Mouse (Mus musculus): ENCODE data around the gene Olfr733. TPM values are rescaled to one million over a fixed set of nuclear protein-coding genes. Genes with fewer than 3 reads are reported as not detected.

Gene Olfr733
- not detected for total RNA-seq (2022)

GRCm38 (mm10) chr14:50301422-50301821 lies at the start of gene Olfr733:
Olfr733 (minus strand) TSS chr14:50301522.
- no peak for DNase-seq (ENCODE audit: low spot score)

GRCm38 (mm10) chr14:50348796-50349195 lies 47.5 kb upstream of the Olfr733 start, which contains the start of gene Olfr735:
Olfr735 (minus strand) TSS chr14:50348872.
- DNase-seq (ENCODE audit: low spot score), result no peak

GRCm38 (mm10) chr14:50326661-50327060 lies 25.3 kb upstream of the Olfr733 start, which contains the start of gene Olfr734:
Olfr734 (minus strand) TSS chr14:50326761.
- no peak for DNase-seq (ENCODE audit: low spot score)

- no peak for DNase-seq (ENCODE audit: low spot score)
Measured at GRCm38 (mm10) chr14:50284106-50284505, 17.2 kb downstream of the Olfr733 start, which contains the start of gene Olfr732. Olfr732 (minus strand) TSS chr14:50284206.

Other genes with a start within 250 kb of the Olfr733 start
- gene Olfr726, start 210.6 kb downstream of the Olfr733 start, total RNA-seq (2022), result not detected
- not detected for gene Olfr727, start 178.3 kb downstream of the Olfr733 start, total RNA-seq (2022)
- not detected for gene Olfr728, start 158.8 kb downstream of the Olfr733 start, total RNA-seq (2022)
- gene Olfr729, start 148.6 kb downstream of the Olfr733 start, total RNA-seq (2022), result not detected
- not detected for gene Olfr730, start 113.3 kb downstream of the Olfr733 start, total RNA-seq (2022)
- gene Olfr731, start 59.7 kb downstream of the Olfr733 start, total RNA-seq (2022), result not detected
- not detected for gene Olfr732, start 17.3 kb downstream of the Olfr733 start, total RNA-seq (2022)
- not detected for gene Olfr734, start 25.2 kb upstream of the Olfr733 start, total RNA-seq (2022)
- not detected for gene Olfr735, start 47.4 kb upstream of the Olfr733 start, total RNA-seq (2022)
- under 1 TPM in 2 of 4 experiments, not detected in 2; 0.09 to 0.13 TPM for gene Tlr11, start 56.4 kb upstream of the Olfr733 start, total RNA-seq (2022)
- gene Olfr736, start 79.6 kb upstream of the Olfr733 start, total RNA-seq (2022), result not detected
- not detected for gene Olfr738, start 106.0 kb upstream of the Olfr733 start, total RNA-seq (2022)
- gene Olfr739, start 117.1 kb upstream of the Olfr733 start, total RNA-seq (2022), result not detected
- gene Olfr740, start 144.0 kb upstream of the Olfr733 start, total RNA-seq (2022), result not detected
- not detected for gene Olfr741, start 171.2 kb upstream of the Olfr733 start, total RNA-seq (2022)
- gene Olfr742, start 202.1 kb upstream of the Olfr733 start, total RNA-seq (2022), result not detected
- gene Olfr743, start 220.3 kb upstream of the Olfr733 start, total RNA-seq (2022), result not detected

Data from heart, adult 8-10 months (tissue).